14 mouse cellular contexts compared by ENCODE assay signal in genomic region chr9:67627196-67627595, GRCm38 (mm10).
"Had no signal": no experiment of that assay in that cellular context is flagged by ENCODE, and none has a peak within 500 bp of the region (broad histone marks: within the 10 kb centered on the region; RNA-seq: fewer than 3 reads in every experiment).

No protein-coding gene starts in this region.

- H3K36me3 ChIP-seq: midbrain, embryonic 13.5 days; midbrain, embryonic 15.5 days; neural tube, embryonic 12.5 days; stomach, embryonic 15.5 days had no signal

- H3K27ac ChIP-seq: midbrain, embryonic 13.5 days; midbrain, embryonic 15.5 days; neural tube, embryonic 12.5 days; stomach, embryonic 15.5 days; stomach, postnatal 0 days had no signal

- H3K27me3 ChIP-seq: stomach, embryonic 15.5 days had no signal

- H3K4me1 ChIP-seq: megakaryocyte, embryonic 14.5 days; stomach, embryonic 15.5 days had no signal

- DNase-seq: lung, adult 18-20 months; lung, embryonic 14.5 days; lung, postnatal 10 days; lung, postnatal 4 days; right cerebral cortex, postnatal 14 days; thymus, adult 2 months; thymus, postnatal 25 days; thymus, postnatal 4 days had no signal

- H3K4me3 ChIP-seq: megakaryocyte, embryonic 14.5 days; midbrain, embryonic 13.5 days; midbrain, embryonic 15.5 days; neural tube, embryonic 12.5 days; stomach, embryonic 15.5 days had no signal
